Mouse (Mus musculus) heart, embryonic 10.5 days (tissue): ENCODE results near the gene Rad54l. TPM values are rescaled to one million over a fixed set of nuclear protein-coding genes. Genes with fewer than 3 reads are reported as not detected.

Experiments used
- DNase-seq: peaks from one replicate; pipeline ENCODE4 v3.0.0-alpha.2; 2017; ENCODE audit warnings: low spot score
- H3K27ac ChIP-seq: fragments of 300-500 bp; sonication (generic); 2 replicates; pipeline ENCODE4 v1.5.1; 2016; ENCODE audit warnings: mild to moderate bottlenecking
- H3K27me3 ChIP-seq: fragments of 300-500 bp; sonication (generic); 2 replicates; pipeline ENCODE4 v1.6.1; 2016; ENCODE audit warnings: mild to moderate bottlenecking; ENCODE audit not compliant: poor library complexity, insufficient read depth, severe bottlenecking
- H3K36me3 ChIP-seq: fragments of 300-500 bp; sonication (generic); 2 replicates; pipeline ENCODE4 v1.6.1; 2016; ENCODE audit warnings: mild to moderate bottlenecking, moderate library complexity
- H3K4me1 ChIP-seq: fragments of 300-500 bp; sonication (generic); 2 replicates; pipeline ENCODE4 v1.6.1; 2016; ENCODE audit warnings: mild to moderate bottlenecking
- H3K4me3 ChIP-seq: fragments of 300-500 bp; sonication (generic); 2 replicates; pipeline ENCODE4 v1.5.1; 2016; ENCODE audit warnings: mild to moderate bottlenecking, moderate library complexity
- H3K9me3 ChIP-seq: fragments of 300-500 bp; sonication (generic); 2 replicates; pipeline ENCODE4 v1.6.1; 2016; ENCODE audit warnings: mild to moderate bottlenecking, moderate library complexity
- WGBS: fragments of 180-500 bp; shearing (Covaris S2); methylation state at CpG from one replicate; pipeline ENCODE4 v1.1.7; 2016; 5-methylcytosine and 5-hydroxymethylcytosine counted together
- polyA plus RNA-seq: library from polyadenylated mRNA; unstranded; fragments of >200 nt; fragmentation: Nextera tagmentation; extraction: Ambion mirVana; gene quantifications from 2 replicates; pipeline ENCODE4 v1.2.1, GENCODE M21; 2016

Gene Rad54l
- polyA plus RNA-seq, 1 experiment from 2014 or later = 38.0 TPM

GRCm38 (mm10) chr4:116151238-116151637, 27.7 kb upstream of the Rad54l start, which contains the start of gene Lurap1:
Gene Lurap1, minus strand, starts transcription at chr4:116151338.
- Histone ChIP-seq H3K9me3 (no peaks in the 10 kb centered on the region), H3K4me3 (peak within 1 kb of the TSS; percentile 88), H3K27ac (peak within 1 kb of the TSS; percentile 97), H3K36me3 (peaks cover 46% of the 10 kb centered on the region), H3K27me3 (no peaks in the 10 kb centered on the region), H3K4me1 (peaks cover 17% of the 10 kb centered on the region)
- 67% methylated on average over 6 of the region's 6 CpGs for WGBS
- DNase-seq = no peak

GRCm38 (mm10) chr4:116150862-116151221, 27.4 kb upstream of the Rad54l start:
- H3K36me3 ChIP-seq = peaks cover 42% of the 10 kb centered on the region
- DNase-seq = no peak
- peak overlapping the region; percentile 97 for H3K27ac ChIP-seq
- H3K9me3 ChIP-seq = no peaks in the 10 kb centered on the region
- no peaks in the 10 kb centered on the region for H3K27me3 ChIP-seq
- WGBS = 15% methylated on average over 4 of the region's 4 CpGs
- peak overlapping the region; percentile 88 for H3K4me3 ChIP-seq
- peaks cover 17% of the 10 kb centered on the region for H3K4me1 ChIP-seq

DNA sequence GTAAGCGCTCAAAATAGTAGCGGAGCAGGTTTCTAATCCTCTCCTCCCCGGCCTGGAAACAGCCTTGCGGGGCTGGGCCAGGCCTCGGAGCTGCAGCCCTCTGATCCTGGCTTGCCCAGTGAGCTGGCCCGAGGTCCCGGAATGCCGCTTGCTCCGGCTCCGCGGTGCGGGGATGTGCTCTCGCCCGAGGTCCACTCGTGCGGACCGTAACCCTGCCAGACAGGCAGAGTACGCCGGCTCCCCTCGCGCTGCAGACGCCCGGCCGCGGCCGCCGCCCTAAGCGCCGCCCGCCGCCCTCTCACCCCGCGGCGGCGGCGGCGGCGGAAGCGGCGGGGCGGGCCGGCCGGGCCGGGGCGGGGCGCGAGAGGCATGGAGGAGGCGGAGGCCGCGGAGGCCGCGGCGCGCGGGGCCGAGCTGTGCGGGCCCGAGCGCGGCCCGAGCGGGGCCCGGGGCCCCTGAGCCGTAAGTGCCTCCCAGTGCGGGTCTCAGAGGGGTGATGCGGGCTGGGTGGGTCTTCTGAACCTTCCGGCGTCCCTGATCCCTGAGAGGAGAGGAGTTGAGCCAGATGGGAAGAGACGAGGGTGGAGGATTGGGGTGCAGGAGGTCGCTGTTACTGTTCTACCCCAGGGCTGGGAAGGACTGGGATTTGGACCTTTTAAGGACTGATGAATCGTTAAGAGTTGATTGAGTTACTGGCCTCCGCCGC, 26.8 kb upstream of the Rad54l start:
- H3K4me3 ChIP-seq = peak overlapping the region; percentile 88
- DNase-seq = peak; percentile 82
- H3K27me3 ChIP-seq = 0 out of 2 replicates have a peak, but pooled peaks cover 3% of the 10 kb centered on the region
- no peaks in the 10 kb centered on the region for H3K9me3 ChIP-seq
- peak overlapping the region; percentile 97 for H3K27ac ChIP-seq
- 4% methylated on average over 73 of the region's 73 CpGs for whole genome bisulfite sequencing
- peaks cover 37% of the 10 kb centered on the region for H3K36me3 ChIP-seq
- H3K4me1 ChIP-seq = peaks cover 17% of the 10 kb centered on the region

GRCm38 (mm10) chr4:116149812-116150155, 26.3 kb upstream of the Rad54l start:
- Histone ChIP-seq H3K36me3 (peaks cover 32% of the 10 kb centered on the region), H3K27me3 (0 out of 2 replicates have a peak, but pooled peaks cover 9% of the 10 kb centered on the region), H3K4me1 (peaks cover 18% of the 10 kb centered on the region), H3K27ac (peak overlapping the region; percentile 97), H3K4me3 (peak overlapping the region; percentile 88), H3K9me3 (no peaks in the 10 kb centered on the region)
- 20% methylated on average over 6 of the region's 6 CpGs for WGBS
- no peak for DNase-seq

GRCm38 (mm10) chr4:116143891-116144717, 20.6 kb upstream of the Rad54l start:
- Histone ChIP-seq H3K4me3 (peak overlapping the region; percentile 85), H3K27me3 (peaks cover 23% of the 10 kb centered on the region), H3K27ac (peak overlapping the region; percentile 88), H3K9me3 (no peaks in the 10 kb centered on the region), H3K4me1 (peaks cover 27% of the 10 kb centered on the region), H3K36me3 (no peaks in the 10 kb centered on the region)
- DNase-seq = no peak
- WGBS = under 1% methylated on average over 47 of the region's 47 CpGs

GRCm38 (mm10) chr4:116143317-116143811, 19.9 kb upstream of the Rad54l start:
- no peak for DNase-seq
- peak overlapping the region; percentile 85 for H3K4me3 ChIP-seq
- WGBS = 10% methylated on average over 7 of the region's 7 CpGs
- peaks cover 27% of the 10 kb centered on the region for H3K4me1 ChIP-seq
- no peak overlapping the region for H3K27ac ChIP-seq
- H3K36me3 ChIP-seq = no peaks in the 10 kb centered on the region
- H3K9me3 ChIP-seq = no peaks in the 10 kb centered on the region
- H3K27me3 ChIP-seq = peaks cover 23% of the 10 kb centered on the region

DNA sequence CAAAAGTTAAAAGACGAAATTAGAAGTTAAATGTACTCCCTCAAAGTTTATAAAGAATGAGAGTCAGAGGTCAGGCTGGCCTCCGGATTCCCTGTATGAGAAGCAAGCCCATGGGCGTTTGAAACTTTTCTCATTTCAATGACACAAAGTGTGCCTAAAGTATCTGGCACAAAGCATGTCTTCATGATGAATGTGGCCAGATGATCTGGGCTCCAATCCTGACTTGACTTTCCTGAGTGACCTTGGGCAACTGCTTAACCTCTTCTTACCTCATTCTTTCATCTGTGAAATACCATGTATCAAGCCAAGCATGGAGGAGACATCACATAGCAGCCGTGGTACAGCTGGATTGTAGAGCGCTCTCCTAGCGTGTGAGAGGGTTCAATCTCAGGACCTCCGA, 18.8 kb upstream of the Rad54l start:
- Histone ChIP-seq H3K27ac (no peak overlapping the region), H3K27me3 (peaks cover 23% of the 10 kb centered on the region), H3K4me1 (peaks cover 32% of the 10 kb centered on the region), H3K36me3 (no peaks in the 10 kb centered on the region), H3K4me3 (no peak overlapping the region), H3K9me3 (no peaks in the 10 kb centered on the region)
- WGBS = 84% methylated on average over 7 of the region's 7 CpGs
- no peak for DNase-seq

DNA sequence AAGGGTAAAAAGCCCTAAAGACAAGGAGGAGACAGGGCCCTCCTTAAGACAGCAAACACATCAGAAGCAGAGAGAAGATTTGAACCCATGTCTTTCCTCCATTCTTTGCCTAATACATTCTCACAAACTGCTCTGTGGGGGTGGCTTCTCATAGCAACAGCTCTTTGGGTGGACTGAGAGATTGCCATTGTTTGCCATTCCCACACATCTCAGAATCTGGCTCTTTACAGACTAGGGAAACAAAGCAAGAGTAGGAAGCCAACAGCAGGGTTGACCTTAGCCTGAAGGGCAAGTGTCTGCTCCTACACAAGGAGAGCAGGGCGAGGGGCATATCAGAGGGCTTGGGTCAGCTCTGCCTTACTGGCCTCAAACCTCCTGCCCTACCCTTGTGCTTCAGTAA, 18.2 kb upstream of the Rad54l start:
- 60% methylated on average over 1 of the region's 1 CpGs for WGBS
- Histone ChIP-seq H3K27ac (no peak overlapping the region), H3K27me3 (peaks cover 23% of the 10 kb centered on the region)

GRCm38 (mm10) chr4:116140801-116141574, 17.5 kb upstream of the Rad54l start:
- no peak overlapping the region for H3K27ac ChIP-seq
- 71% methylated on average over 7 of the region's 7 CpGs for whole genome bisulfite sequencing
- H3K27me3 ChIP-seq = peaks cover 23% of the 10 kb centered on the region
- no peak overlapping the region for H3K4me3 ChIP-seq
- H3K4me1 ChIP-seq = peaks cover 33% of the 10 kb centered on the region
- H3K9me3 ChIP-seq = no peaks in the 10 kb centered on the region
- no peaks in the 10 kb centered on the region for H3K36me3 ChIP-seq
- no peak for DNase-seq

More for the DNA sequence above, 18.2 kb upstream of the Rad54l start:
- DNase-seq = no peak
- H3K36me3 ChIP-seq = no peaks in the 10 kb centered on the region
- no peak overlapping the region for H3K4me3 ChIP-seq
- peaks cover 33% of the 10 kb centered on the region for H3K4me1 ChIP-seq
- H3K9me3 ChIP-seq = no peaks in the 10 kb centered on the region

GRCm38 (mm10) chr4:116137421-116137996, 14.0 kb upstream of the Rad54l start:
- H3K4me1 ChIP-seq = peaks cover 15% of the 10 kb centered on the region
- H3K9me3 ChIP-seq = no peaks in the 10 kb centered on the region
- H3K36me3 ChIP-seq = no peaks in the 10 kb centered on the region
- no peak overlapping the region for H3K27ac ChIP-seq
- DNase-seq = no peak
- no peak overlapping the region for H3K4me3 ChIP-seq
- peaks cover 4% of the 10 kb centered on the region; the same call in 1 of the 2 replicates for H3K27me3 ChIP-seq
- WGBS = 26% methylated on average over 13 of the region's 13 CpGs

DNA sequence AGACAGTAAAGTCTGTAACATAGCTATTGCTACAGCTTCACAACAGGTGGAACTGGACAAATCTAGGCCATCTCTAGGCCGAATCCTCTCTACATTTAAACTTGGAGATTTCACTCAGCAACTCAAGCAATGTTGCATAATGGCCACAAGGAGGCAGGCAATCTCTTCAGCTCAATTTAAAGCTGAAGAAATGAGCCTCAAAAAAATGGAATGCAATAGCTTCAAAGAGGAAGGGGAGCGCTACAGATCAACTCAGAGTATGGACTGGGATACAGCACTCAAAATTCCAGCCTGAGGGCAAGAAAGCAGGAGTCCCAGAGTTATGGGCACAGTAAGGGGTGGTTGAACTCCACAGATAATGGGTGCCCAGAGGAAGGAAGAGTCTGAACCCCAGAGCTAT, 11.5 kb upstream of the Rad54l start:
- peaks cover 7% of the 10 kb centered on the region for H3K4me1 ChIP-seq
- no peak for DNase-seq
- peaks cover 11% of the 10 kb centered on the region; the same call in 1 of the 2 replicates for H3K36me3 ChIP-seq
- 44% methylated on average over 2 of the region's 2 CpGs for WGBS
- no peak overlapping the region for H3K27ac ChIP-seq
- no peaks in the 10 kb centered on the region for H3K9me3 ChIP-seq
- H3K4me3 ChIP-seq = no peak overlapping the region
- no peaks in the 10 kb centered on the region for H3K27me3 ChIP-seq

GRCm38 (mm10) chr4:116133126-116133525, 9.6 kb upstream of the Rad54l start:
- no peak for DNase-seq
- peaks cover 11% of the 10 kb centered on the region; the same call in 1 of the 2 replicates for H3K36me3 ChIP-seq
- H3K4me1 ChIP-seq = peaks cover 7% of the 10 kb centered on the region
- no peak overlapping the region for H3K27ac ChIP-seq
- H3K4me3 ChIP-seq = no peak overlapping the region
- 81% methylated on average over 4 of the region's 4 CpGs for WGBS
- H3K27me3 ChIP-seq = no peaks in the 10 kb centered on the region
- H3K9me3 ChIP-seq = no peaks in the 10 kb centered on the region
